Mouse (Mus musculus): ENCODE measurements around the gene Gpat3.

Gpat3 gene

GRCm38 (mm10) chr5:100845485-100845847, at the start of gene Gpat3:
Gene Gpat3, plus strand, starts transcription at chr5:100845713.
- no peak for DNase-seq (ENCODE audit: low read depth, low spot score)

DNA sequence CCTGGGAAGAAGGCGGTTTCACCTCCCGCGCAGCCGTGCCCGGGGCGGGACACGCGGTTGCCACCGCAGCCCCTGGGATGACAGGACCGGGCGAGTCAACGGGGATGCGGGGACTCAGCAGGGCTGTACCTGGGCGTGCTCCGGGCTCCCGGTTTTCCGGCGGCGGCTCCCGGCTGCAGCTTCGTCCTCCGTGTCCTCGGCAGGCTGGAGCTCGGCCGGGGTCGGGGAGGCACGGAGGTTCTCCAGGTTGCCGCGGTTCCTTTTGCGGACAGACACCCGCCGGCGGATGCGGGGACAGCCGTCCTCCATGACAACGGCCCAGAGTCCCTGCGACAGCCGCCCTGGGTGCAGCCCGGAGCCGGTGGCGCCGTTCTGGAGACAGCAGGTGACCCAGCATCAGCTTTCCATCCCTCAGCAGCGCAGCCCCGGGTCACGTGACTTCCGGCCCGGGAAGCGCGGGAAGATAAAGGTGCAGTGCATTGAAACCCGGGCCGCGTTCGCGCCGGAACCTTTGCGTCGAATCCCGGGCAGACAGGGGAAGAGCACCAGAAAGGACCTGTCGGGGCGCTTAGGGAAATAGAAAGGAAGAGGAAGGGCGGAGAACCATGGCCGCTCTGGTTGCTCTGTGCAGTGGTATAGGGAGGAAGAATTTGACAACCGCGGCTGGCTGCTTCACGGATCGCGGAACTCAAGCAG, 47.2 kb upstream of the Gpat3 start, which contains the start of the genes Helq and Mrps18c:
Gene Helq, minus strand, starts transcription at position 434 of the 696 bp plus-strand sequence.
Gene Mrps18c, plus strand, starts transcription at position 463 of the 696 bp plus-strand sequence.
- peak; percentile 90 for DNase-seq (ENCODE audit: low read depth, low spot score)

DNA sequence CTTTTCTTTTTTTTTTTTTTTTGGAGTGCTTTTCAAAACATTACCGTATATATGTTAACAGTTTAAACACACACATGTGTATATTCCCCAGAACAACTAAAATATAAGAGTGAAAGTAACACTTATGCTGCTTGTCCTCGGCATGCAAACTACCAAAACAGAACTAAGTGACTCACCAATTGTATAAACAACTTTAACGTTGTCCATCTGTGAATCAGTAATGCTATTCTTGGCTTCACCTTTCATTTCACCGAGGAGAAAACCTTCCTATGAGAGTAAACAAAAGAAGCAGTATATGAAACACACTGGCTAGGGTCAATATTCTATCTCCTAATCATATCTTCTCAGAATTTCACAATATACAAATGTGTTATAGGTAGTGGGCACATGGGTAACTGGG, 27.2 kb upstream of the Gpat3 start:
- DNase-seq (ENCODE audit: low read depth, low spot score) = no peak

- DNase-seq (ENCODE audit: low read depth, low spot score) = no peak
Measured at GRCm38 (mm10) chr5:100819568-100820480, 25.7 kb upstream of the Gpat3 start.

DNA sequence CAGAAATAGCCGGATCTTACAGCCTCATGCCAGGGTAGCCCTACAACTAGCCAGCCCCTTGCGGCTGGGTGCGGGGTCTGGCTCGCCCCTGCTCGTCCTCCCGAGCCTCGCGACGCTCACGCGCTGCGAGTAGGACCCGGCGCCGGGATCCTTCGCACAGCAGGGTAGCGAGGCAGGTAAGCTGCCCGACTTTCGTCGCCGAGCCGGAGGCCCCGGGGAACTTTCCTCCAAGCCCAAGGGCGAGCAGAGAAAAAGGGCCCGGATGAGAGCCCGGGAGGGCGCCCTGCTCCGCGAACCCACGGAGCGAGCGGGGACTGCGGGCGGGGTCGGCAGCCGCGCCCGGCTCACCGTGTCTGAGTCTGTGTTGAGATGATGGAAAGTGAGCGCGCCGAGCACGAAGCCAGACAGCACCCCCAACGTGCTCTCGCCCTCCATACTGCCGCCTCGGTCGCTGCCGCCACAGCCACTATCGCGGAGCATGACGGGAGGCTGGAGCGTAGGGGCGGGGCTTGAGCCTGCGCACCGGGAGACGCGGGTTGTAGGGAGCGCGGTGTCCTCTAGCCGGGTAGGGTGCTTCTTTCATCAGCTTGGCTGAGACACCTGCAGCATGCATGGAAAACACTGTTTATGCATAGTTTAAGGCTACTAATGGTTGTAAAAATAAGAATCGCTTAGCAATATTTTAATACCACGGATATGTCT, 24.9 kb upstream of the Gpat3 start, which contains the start of gene Abraxas1:
Gene Abraxas1, minus strand, starts transcription at position 483 of the 702 bp plus-strand sequence.
- DNase-seq (ENCODE audit: low read depth, low spot score) = peak; percentile 60

DNA sequence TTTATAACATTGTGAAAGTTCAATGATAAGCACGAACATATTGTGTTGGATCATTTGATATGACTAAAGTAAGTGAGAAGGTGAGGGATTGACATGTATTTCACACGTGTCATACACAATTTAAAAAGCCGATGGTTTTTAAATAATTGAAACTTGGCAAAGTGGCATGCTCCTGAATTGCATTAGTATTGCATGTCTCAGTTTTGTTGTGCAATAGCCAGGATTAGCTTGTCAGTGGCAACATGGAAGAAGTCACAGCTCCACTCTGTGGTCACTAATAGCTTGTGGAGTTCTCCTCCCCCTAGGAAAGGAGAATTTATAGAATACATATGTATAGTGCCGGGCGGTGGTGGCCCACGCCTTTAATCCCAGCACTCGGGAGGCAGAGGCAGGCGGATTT, 24.1 kb upstream of the Gpat3 start:
- DNase-seq (ENCODE audit: low read depth, low spot score) = no peak

DNA sequence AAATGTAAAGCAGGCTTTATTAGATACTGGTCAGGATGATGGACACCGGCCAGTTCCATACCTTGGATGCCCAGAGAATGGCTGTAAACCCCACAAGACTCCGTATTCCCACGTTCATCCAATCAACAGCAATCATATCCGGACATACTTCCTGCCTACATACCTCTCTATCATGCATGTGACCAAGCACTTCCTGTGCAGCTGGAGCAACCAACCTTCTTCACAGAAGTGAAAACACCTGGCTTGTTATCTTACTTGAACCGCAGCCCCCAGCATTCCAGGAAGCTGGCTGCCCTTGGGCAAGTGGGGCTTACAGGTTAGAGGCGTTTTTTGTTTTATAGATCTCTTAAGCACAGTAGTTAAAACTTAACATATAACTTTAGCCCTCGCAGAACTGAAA, 22.7 kb upstream of the Gpat3 start:
- DNase-seq (ENCODE audit: low read depth, low spot score) = no peak

DNA sequence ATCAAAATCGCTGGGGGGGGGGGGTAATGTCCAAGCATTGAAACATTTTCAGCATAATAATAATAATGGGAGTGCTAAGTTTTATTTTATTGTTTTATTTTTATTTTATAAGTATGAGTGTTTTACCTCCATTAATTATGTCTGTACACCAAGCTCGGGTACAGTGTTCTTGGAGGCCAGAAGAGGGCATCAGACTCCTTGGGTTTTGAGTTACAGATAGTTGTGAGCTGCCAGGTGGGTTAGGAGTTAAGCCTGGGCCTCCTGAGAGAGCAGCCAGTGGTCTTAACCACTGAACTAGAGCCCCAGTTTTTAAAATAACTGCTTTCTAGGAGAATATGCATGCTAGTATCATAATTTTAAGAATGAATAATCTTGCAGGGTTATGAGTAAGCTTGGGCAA, 19.5 kb upstream of the Gpat3 start:
- DNase-seq (ENCODE audit: low read depth, low spot score) = no peak

DNA sequence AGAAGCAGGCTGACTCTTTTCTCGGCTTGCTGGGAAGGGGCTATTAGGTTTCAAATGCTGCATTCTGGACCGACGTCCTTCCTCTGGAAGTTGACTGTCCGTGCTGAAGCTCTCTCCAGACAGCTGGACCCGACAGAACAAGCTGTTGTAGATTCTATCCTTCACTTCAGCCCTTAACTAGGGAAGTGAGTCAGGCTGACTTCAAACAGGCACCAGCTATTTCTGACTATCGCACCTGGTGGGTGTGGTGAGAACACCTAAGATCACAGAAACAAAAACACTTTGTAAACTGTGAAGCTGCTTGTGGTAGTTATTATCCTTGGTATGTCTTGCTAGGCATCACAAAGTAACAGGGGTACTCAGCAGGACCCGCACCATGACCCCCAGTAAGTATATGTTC, 19.0 kb upstream of the Gpat3 start:
- DNase-seq (ENCODE audit: low read depth, low spot score) = no peak

DNA sequence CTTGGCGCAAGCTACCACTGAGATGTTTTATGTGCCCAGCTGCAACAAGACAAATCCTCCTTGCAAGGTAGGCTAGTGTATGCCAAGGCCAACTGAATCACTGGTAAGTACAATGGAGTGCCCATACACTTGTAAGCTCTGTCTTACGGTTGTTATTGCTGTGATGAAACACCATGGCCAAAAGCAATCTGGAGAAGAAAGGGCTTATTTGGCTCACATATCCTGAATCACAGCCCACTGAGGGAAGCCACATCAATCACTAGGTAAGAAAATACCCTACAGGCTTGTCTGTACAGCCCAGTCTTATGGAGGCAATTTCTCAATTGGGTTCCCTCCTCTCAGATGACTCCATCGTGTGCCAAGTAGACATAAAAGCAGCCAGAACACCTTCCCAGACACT, 16.8 kb upstream of the Gpat3 start:
- DNase-seq (ENCODE audit: low read depth, low spot score) = no peak

DNA sequence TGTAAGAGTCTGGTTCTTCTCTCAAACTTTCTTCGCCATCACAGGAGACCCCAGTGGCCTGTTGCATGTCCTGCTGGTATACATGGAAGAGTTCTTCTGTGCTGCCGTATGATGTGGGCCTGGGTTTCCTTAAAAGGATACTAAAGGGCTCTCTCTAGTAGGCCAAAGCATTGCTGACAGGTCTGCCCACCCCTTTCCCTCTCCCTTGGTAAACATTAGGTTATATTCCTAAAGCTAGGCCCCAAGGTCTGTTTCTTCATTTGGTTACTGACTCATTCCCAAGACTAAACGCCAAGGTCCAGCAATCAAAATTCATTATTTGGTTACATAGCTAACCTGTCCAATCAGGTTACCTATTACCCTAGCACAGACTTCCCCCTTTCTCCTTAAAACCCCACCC, 12.8 kb upstream of the Gpat3 start:
- no peak for DNase-seq (ENCODE audit: low read depth, low spot score)

DNA sequence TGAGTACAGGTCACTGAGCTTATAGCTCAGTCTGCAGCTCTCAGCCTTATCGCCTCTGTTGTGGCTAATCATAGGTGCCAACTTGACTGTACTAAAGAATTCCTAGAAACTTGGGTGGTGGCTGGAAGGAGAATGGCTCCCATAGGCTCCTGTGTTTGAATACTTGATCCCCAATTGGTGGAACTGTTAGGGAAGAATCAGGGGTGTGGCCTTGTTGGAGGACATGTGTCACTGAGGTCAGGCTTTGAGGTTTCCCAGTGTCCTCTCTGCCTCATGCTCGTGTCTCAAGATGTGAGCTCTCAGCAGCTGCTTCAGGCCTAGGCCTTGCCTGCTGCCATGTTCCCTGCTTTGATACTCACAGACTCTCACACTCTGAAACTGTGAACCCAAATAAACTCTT, 11.7 kb upstream of the Gpat3 start:
- DNase-seq (ENCODE audit: low read depth, low spot score) = no peak

DNA sequence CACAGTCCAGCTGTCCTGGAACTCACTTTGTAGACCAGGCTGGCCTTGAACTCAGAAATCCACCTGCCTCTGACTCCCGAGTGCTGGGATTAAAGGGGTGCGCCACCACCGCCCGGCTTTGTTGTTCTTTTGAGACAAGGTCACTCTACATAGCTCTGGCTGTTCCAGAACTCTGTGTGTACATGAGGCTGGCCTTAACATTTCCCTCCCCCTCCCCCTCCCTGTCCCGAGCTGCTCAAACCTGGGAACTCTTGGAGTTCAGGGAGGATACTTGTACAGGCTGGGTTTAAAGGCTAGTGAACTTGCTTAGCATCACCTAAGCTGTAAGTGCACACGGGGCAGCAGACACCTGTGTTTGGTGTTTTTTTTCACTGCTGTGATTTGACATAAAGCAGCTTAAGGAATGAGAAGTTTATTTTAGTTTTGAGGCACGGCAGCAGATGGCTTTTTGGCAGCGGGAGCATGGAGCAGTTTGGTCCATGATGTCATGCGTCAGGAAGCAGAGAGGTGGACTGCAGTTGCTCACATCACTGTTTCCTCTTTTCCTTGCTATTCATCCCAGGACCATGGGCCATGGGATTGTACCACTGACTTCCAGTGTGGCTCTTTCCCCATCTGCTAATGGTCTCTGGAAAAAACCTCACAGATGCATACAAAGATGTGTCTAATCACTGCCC, 9.5 kb upstream of the Gpat3 start:
- DNase-seq (ENCODE audit: low read depth, low spot score) = no peak

DNA sequence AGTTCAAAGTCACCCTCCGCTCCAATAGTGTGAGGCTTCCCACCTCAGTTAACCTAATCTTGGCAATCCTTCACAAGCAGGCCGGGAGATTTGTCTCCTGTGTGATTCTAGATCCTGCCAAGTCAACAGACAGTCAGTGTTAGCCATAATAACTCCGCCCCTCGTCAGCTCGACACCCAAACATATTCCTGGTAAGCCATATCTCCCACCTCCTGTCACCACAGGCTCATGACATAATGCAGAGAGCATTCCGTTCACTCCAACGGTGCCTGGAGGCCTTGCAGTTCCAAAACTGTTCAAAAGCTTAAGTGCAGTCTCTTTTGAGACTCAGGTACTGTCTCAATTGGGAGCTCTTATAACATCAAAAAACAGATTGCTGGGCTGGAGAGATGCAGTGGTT, 7.6 kb upstream of the Gpat3 start:
- no peak for DNase-seq (ENCODE audit: low read depth, low spot score)

GRCm38 (mm10) chr5:100844485-100844884, 1.0 kb upstream of the Gpat3 start:
- DNase-seq (ENCODE audit: low read depth, low spot score) = no peak

DNA sequence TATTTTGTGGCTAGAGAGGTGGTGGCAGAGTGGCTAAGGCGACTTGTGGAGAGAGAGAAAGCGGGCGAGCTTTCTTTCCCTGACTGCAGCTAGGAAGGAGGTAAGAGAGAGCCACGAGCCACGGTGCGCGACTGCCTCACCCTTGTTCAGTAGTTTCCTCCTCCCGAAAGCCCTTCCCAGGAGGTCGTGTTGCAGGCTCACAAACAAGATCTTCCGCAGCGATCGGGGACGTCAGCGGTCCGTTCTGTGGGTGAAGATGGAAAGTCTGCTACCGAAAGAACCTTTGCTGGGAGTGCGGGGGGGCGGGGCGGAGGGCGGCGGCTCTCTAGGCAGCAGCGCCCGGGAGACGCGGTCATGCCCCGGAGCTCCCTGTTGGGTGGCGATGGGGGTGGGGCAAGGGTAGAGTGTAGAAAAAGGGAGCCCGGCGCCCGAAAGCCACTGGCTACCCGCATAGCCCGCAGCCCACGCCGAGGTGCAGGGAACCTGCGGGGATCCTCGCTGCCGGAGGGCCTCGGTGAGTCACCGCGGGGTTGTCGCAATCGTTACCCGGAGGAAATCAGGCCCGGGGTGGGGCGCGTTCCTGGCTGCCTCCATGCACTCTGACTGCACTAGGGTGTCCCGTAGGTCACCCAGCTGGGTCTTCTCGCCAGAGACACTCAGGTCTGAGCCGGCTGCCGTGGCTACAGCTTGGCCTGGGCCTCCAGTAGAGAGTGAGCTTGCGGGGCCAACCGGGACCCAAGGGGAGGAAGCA, 510 bp downstream of the Gpat3 start:
- no peak for DNase-seq (ENCODE audit: low read depth, low spot score)

GRCm38 (mm10) chr5:100846599-100846920, 1.0 kb downstream of the Gpat3 start:
- no peak for DNase-seq (ENCODE audit: low read depth, low spot score)

DNA sequence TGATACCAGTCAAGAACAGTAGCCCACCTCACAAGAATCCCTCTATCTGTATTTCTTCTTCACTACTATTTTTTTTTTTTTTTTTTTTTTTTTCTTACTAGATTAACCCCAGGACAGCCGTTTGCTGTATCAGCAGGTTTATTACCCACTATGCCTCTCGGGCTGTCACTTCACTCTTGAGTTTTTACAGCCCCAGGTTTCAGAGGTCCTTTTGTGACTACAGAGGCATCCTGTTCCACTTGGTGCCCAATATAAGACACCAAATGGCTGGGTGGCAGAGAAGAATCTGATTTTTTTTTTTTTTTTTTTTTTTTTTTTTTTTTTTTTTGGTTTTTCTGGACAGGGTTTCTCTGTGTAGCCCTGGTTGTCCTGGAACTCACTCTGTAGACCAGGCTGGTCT, 1.6 kb downstream of the Gpat3 start:
- no peak for DNase-seq (ENCODE audit: low read depth, low spot score)

DNA sequence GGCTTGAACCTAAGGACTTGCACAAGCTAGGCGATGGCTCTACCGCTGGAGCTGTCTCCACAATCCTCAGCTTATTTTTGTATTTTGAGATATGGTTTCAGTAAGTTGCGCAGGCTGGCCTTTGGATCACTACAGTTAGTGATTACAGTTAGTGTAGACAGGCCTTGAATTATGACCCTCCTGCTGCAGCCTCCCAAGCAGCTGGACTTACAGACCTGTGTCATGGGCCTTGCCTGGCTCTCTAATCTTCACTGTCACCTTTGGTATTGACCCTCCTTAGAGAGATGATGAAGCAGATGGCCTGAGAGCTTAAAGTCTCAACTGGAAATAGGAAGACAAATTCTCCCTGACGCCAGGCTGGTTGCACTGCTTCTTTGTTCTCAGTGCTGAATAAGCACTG, 8.4 kb downstream of the Gpat3 start:
- no peak for DNase-seq (ENCODE audit: low read depth, low spot score)

- no peak for DNase-seq (ENCODE audit: low read depth, low spot score)
Measured at GRCm38 (mm10) chr5:100856552-100856951, 11.0 kb downstream of the Gpat3 start.

- DNase-seq (ENCODE audit: low read depth, low spot score) = no peak
Measured at GRCm38 (mm10) chr5:100860417-100861053, 15.0 kb downstream of the Gpat3 start.
